ENCODE assay signal across 9 mouse cellular contexts in genomic region chr11:98386596-98386995, GRCm38 (mm10). TPM values are rescaled to one million over a fixed set of nuclear protein-coding genes. Genes with fewer than 3 reads are reported as not detected.
A peak's percentile ranks its signal among the peaks of the same experiment; 100 is the strongest.
DNase-seq lines count a peak whose midpoint lies in the region; ATAC-seq lines count a peak whose summit lies in the region.
"Had no signal": no experiment of that assay in that cellular context is flagged by ENCODE, and none has a peak within 500 bp of the region (broad histone marks: within the 10 kb centered on the region; RNA-seq: fewer than 3 reads in every experiment).

No protein-coding gene starts in this region.

- peaks cover 26% of the 10 kb centered on the region for H3K27me3 ChIP-seq in forebrain, embryonic 11.5 days (ENCODE audit: control insufficient read depth, insufficient read depth, low read length)
- peaks cover 9% of the 10 kb centered on the region for H3K27me3 ChIP-seq in forebrain, embryonic 16.5 days (replicated peaks; ENCODE audit: control insufficient read depth, insufficient read depth, low read length)
- peaks cover 23% of the 10 kb centered on the region for H3K27me3 ChIP-seq in midbrain, embryonic 11.5 days (ENCODE audit: control insufficient read depth, insufficient read depth, low read length)
- H3K27me3 ChIP-seq in midbrain, embryonic 10.5 days (ENCODE audit: low read depth, poor library complexity, severe bottlenecking): peaks cover 85% of the 10 kb centered on the region
- peaks cover 17% of the 10 kb centered on the region for H3K27me3 ChIP-seq in hindbrain, embryonic 16.5 days (replicated peaks; ENCODE audit: control insufficient read depth, insufficient read depth, low read length)
- H3K27me3 ChIP-seq in stomach, embryonic 16.5 days (ENCODE audit: control insufficient read depth, insufficient read depth, low read length): peaks cover 27% of the 10 kb centered on the region

- DNase-seq in forebrain, embryonic 11.5 days (ENCODE audit: low spot score): no peak
- peak; percentile 81 for DNase-seq in midbrain, embryonic 11.5 days (ENCODE audit: low spot score, missing footprints)
- DNase-seq in midbrain, embryonic 10.5 days (ENCODE audit: low spot score): no peak
- no peak for DNase-seq in spleen, postnatal 14 days (ENCODE audit: low spot score in 2 of 2)
- no peak for DNase-seq in MN1 (ENCODE audit: low spot score)
- DNase-seq: right cerebral cortex, adult 18-20 months had no signal

- no peak for ATAC-seq in forebrain, embryonic 11.5 days (replicated peaks; ENCODE audit: low FRiP score)
- ATAC-seq in forebrain, embryonic 16.5 days: no peak
- no peak for ATAC-seq in midbrain, embryonic 11.5 days (ENCODE audit: low FRiP score)
- ATAC-seq in hindbrain, embryonic 16.5 days: no peak
- no peak for ATAC-seq in stomach, embryonic 16.5 days (ENCODE audit: insufficient read depth, low FRiP score)

- H3K36me3 ChIP-seq in forebrain, embryonic 11.5 days (ENCODE audit: control insufficient read depth, insufficient read depth, low read length): no peaks in the 10 kb centered on the region
- H3K36me3 ChIP-seq in forebrain, embryonic 16.5 days (ENCODE audit: control insufficient read depth, insufficient read depth): no peaks in the 10 kb centered on the region
- no peaks in the 10 kb centered on the region for H3K36me3 ChIP-seq in midbrain, embryonic 11.5 days (ENCODE audit: control insufficient read depth, insufficient read depth, low read length)
- peaks cover 5% of the 10 kb centered on the region for H3K36me3 ChIP-seq in midbrain, embryonic 10.5 days
- no peaks in the 10 kb centered on the region for H3K36me3 ChIP-seq in hindbrain, embryonic 16.5 days (ENCODE audit: control insufficient read depth, insufficient read depth, low read length)
- no peaks in the 10 kb centered on the region for H3K36me3 ChIP-seq in stomach, embryonic 16.5 days (ENCODE audit: control insufficient read depth, insufficient read depth, low read length)

- H3K9ac ChIP-seq in forebrain, embryonic 11.5 days (ENCODE audit: low read length): no peak overlapping the region
- H3K9ac ChIP-seq in forebrain, embryonic 16.5 days (replicated peaks; ENCODE audit: low read depth, low read length): no peak overlapping the region
- no peak overlapping the region for H3K9ac ChIP-seq in midbrain, embryonic 11.5 days (ENCODE audit: low read length)
- peak overlapping the region; percentile 32; the same call in 1 of the 2 replicates for H3K9ac ChIP-seq in hindbrain, embryonic 16.5 days (ENCODE audit: low read depth, low read length)
- H3K9ac ChIP-seq in stomach, embryonic 16.5 days (ENCODE audit: low read length): no peak overlapping the region

- no peak overlapping the region for H3K27ac ChIP-seq in forebrain, embryonic 11.5 days (ENCODE audit: low read depth, low read length)
- no peak overlapping the region for H3K27ac ChIP-seq in forebrain, embryonic 16.5 days (ENCODE audit: low read length)
- H3K27ac ChIP-seq in midbrain, embryonic 11.5 days (ENCODE audit: low read depth, low read length): no peak overlapping the region
- no peak overlapping the region for H3K27ac ChIP-seq in midbrain, embryonic 10.5 days (replicated peaks)
- no peak overlapping the region for H3K27ac ChIP-seq in hindbrain, embryonic 16.5 days (ENCODE audit: low read depth, low read length)
- no peak overlapping the region for H3K27ac ChIP-seq in stomach, embryonic 16.5 days (ENCODE audit: low read length)

- H3K4me2 ChIP-seq in forebrain, embryonic 11.5 days (ENCODE audit: low read depth, low read length, severe bottlenecking): 0 out of 2 replicates have a peak overlapping the region, but pooled peaks have one; percentile 5
- H3K4me2 ChIP-seq in forebrain, embryonic 16.5 days (ENCODE audit: low read length): no peak overlapping the region
- H3K4me2 ChIP-seq in midbrain, embryonic 11.5 days: no peak overlapping the region
- H3K4me2 ChIP-seq in hindbrain, embryonic 16.5 days (ENCODE audit: low read length): peak overlapping the region; percentile 16
- H3K4me2 ChIP-seq in stomach, embryonic 16.5 days (ENCODE audit: low read depth, low read length): peak overlapping the region; percentile 24; the same call in 1 of the 2 replicates

- no peak overlapping the region for H3K4me3 ChIP-seq in forebrain, embryonic 11.5 days (ENCODE audit: low read depth, low read length)
- H3K4me3 ChIP-seq in forebrain, embryonic 16.5 days (replicated peaks; ENCODE audit: low read length): no peak overlapping the region
- H3K4me3 ChIP-seq in midbrain, embryonic 11.5 days (ENCODE audit: low read depth, low read length): no peak overlapping the region
- no peak overlapping the region for H3K4me3 ChIP-seq in midbrain, embryonic 10.5 days
- H3K4me3 ChIP-seq in hindbrain, embryonic 16.5 days (ENCODE audit: low read length): no peak overlapping the region
- H3K4me3 ChIP-seq in stomach, embryonic 16.5 days (replicated peaks; ENCODE audit: low read length): no peak overlapping the region

- H3K9me3 ChIP-seq in forebrain, embryonic 11.5 days (ENCODE audit: control insufficient read depth, low read length): no peaks in the 10 kb centered on the region
- no peaks in the 10 kb centered on the region for H3K9me3 ChIP-seq in forebrain, embryonic 16.5 days (ENCODE audit: control insufficient read depth, low read length)
- H3K9me3 ChIP-seq in midbrain, embryonic 11.5 days (ENCODE audit: control insufficient read depth, low read length): no peaks in the 10 kb centered on the region
- H3K9me3 ChIP-seq in midbrain, embryonic 10.5 days (replicated peaks): no peaks in the 10 kb centered on the region
- no peaks in the 10 kb centered on the region for H3K9me3 ChIP-seq in hindbrain, embryonic 16.5 days (ENCODE audit: control insufficient read depth, low read length)
- no peaks in the 10 kb centered on the region for H3K9me3 ChIP-seq in stomach, embryonic 16.5 days (replicated peaks; ENCODE audit: control insufficient read depth, low read length)

- WGBS in forebrain, embryonic 11.5 days: 20% methylated on average over 24 of the region's 24 CpGs
- WGBS in forebrain, embryonic 16.5 days: 18% methylated on average over 24 of the region's 24 CpGs
- WGBS in midbrain, embryonic 11.5 days: 17% methylated on average over 24 of the region's 24 CpGs
- 16% methylated on average over 24 of the region's 24 CpGs for WGBS in midbrain, embryonic 10.5 days
- WGBS in hindbrain, embryonic 16.5 days: 19% methylated on average over 24 of the region's 24 CpGs
- WGBS in stomach, embryonic 16.5 days: 13% methylated on average over 24 of the region's 24 CpGs

- H3K4me1 ChIP-seq in forebrain, embryonic 11.5 days (replicated peaks; ENCODE audit: control insufficient read depth, insufficient read depth, low read length): 0 out of 2 replicates have a peak, but pooled peaks cover 2% of the 10 kb centered on the region
- no peaks in the 10 kb centered on the region for H3K4me1 ChIP-seq in forebrain, embryonic 16.5 days (replicated peaks; ENCODE audit: control insufficient read depth, insufficient read depth, low read length)
- no peaks in the 10 kb centered on the region for H3K4me1 ChIP-seq in midbrain, embryonic 11.5 days (ENCODE audit: control insufficient read depth, insufficient read depth, low read length)
- H3K4me1 ChIP-seq in midbrain, embryonic 10.5 days: peaks cover 27% of the 10 kb centered on the region
- no peaks in the 10 kb centered on the region for H3K4me1 ChIP-seq in hindbrain, embryonic 16.5 days (ENCODE audit: control insufficient read depth, insufficient read depth, low read depth, low read length)
- peaks cover 2% of the 10 kb centered on the region; the same call in 1 of the 2 replicates for H3K4me1 ChIP-seq in stomach, embryonic 16.5 days (ENCODE audit: control insufficient read depth, insufficient read depth, low read length)

RNA-seq across cellular contexts. Expression of gene Pnmt, which starts 0.3 kb away (rescaled TPM):
- not detected in 2 replicates for polyA plus RNA-seq in forebrain, embryonic 11.5 days (2014; fragmentation: Nextera tagmentation; extraction: Ambion mirVana)
- 0.21 and 0.86 TPM in 2 replicates for polyA plus RNA-seq in forebrain, embryonic 16.5 days (2015; fragmentation: Nextera tagmentation; extraction: Ambion mirVana)
- not detected in 2 replicates for polyA plus RNA-seq in midbrain, embryonic 11.5 days (2014; fragmentation: Nextera tagmentation; extraction: Ambion mirVana)
- polyA plus RNA-seq in midbrain, embryonic 10.5 days (2016; fragmentation: Nextera tagmentation; extraction: Ambion mirVana): not detected in 2 replicates
- 4.5 and 4.9 TPM in 2 replicates for polyA plus RNA-seq in hindbrain, embryonic 16.5 days (2015; fragmentation: Nextera tagmentation; extraction: Ambion mirVana)
- polyA plus RNA-seq in stomach, embryonic 16.5 days (2015; fragmentation: Nextera tagmentation; extraction: Ambion mirVana): 0.15 TPM in 1 of 2 replicates, not detected in the other

RNA-seq across cellular contexts. Expression of gene Tcap, which starts 3.0 kb away (rescaled TPM):
- polyA plus RNA-seq in forebrain, embryonic 11.5 days (2014; fragmentation: Nextera tagmentation; extraction: Ambion mirVana): not detected in 2 replicates
- 0.23 and 0.26 TPM in 2 replicates for polyA plus RNA-seq in forebrain, embryonic 16.5 days (2015; fragmentation: Nextera tagmentation; extraction: Ambion mirVana)
- not detected in 2 replicates for polyA plus RNA-seq in midbrain, embryonic 11.5 days (2014; fragmentation: Nextera tagmentation; extraction: Ambion mirVana)
- polyA plus RNA-seq in midbrain, embryonic 10.5 days (2016; fragmentation: Nextera tagmentation; extraction: Ambion mirVana): 0.19 TPM in 1 of 2 replicates, not detected in the other
- 0.16 and 1.7 TPM in 2 replicates for polyA plus RNA-seq in hindbrain, embryonic 16.5 days (2015; fragmentation: Nextera tagmentation; extraction: Ambion mirVana)
- polyA plus RNA-seq in stomach, embryonic 16.5 days (2015; fragmentation: Nextera tagmentation; extraction: Ambion mirVana): 0.57 and 9.3 TPM in 2 replicates

RNA-seq across cellular contexts. Expression of gene Pgap3, which starts 13.7 kb away (rescaled TPM):
- 9.0 and 9.2 TPM in 2 replicates for polyA plus RNA-seq in forebrain, embryonic 11.5 days (2014; fragmentation: Nextera tagmentation; extraction: Ambion mirVana)
- polyA plus RNA-seq in forebrain, embryonic 16.5 days (2015; fragmentation: Nextera tagmentation; extraction: Ambion mirVana): 7.4 and 9.4 TPM in 2 replicates
- polyA plus RNA-seq in midbrain, embryonic 11.5 days (2014; fragmentation: Nextera tagmentation; extraction: Ambion mirVana): 5.6 and 5.7 TPM in 2 replicates
- 8.8 and 10.1 TPM in 2 replicates for polyA plus RNA-seq in midbrain, embryonic 10.5 days (2016; fragmentation: Nextera tagmentation; extraction: Ambion mirVana)
- 8.2 and 9.3 TPM in 2 replicates for polyA plus RNA-seq in hindbrain, embryonic 16.5 days (2015; fragmentation: Nextera tagmentation; extraction: Ambion mirVana)
- 16.4 and 17.0 TPM in 2 replicates for polyA plus RNA-seq in stomach, embryonic 16.5 days (2015; fragmentation: Nextera tagmentation; extraction: Ambion mirVana)

RNA-seq across cellular contexts. Expression of gene Erbb2, which starts 25.7 kb away (rescaled TPM):
- 19.7 and 23.2 TPM in 2 replicates for polyA plus RNA-seq in forebrain, embryonic 11.5 days (2014; fragmentation: Nextera tagmentation; extraction: Ambion mirVana)
- polyA plus RNA-seq in forebrain, embryonic 16.5 days (2015; fragmentation: Nextera tagmentation; extraction: Ambion mirVana): 4.9 and 6.2 TPM in 2 replicates
- 14.8 TPM in 2 replicates for polyA plus RNA-seq in midbrain, embryonic 11.5 days (2014; fragmentation: Nextera tagmentation; extraction: Ambion mirVana)
- polyA plus RNA-seq in midbrain, embryonic 10.5 days (2016; fragmentation: Nextera tagmentation; extraction: Ambion mirVana): 21.8 and 22.4 TPM in 2 replicates
- polyA plus RNA-seq in hindbrain, embryonic 16.5 days (2015; fragmentation: Nextera tagmentation; extraction: Ambion mirVana): 6.6 and 10.0 TPM in 2 replicates
- 52.1 and 62.2 TPM in 2 replicates for polyA plus RNA-seq in stomach, embryonic 16.5 days (2015; fragmentation: Nextera tagmentation; extraction: Ambion mirVana)

RNA-seq across cellular contexts. Expression of gene Stard3, which starts 28.4 kb away (rescaled TPM):
- 38.1 and 39.9 TPM in 2 replicates for polyA plus RNA-seq in forebrain, embryonic 11.5 days (2014; fragmentation: Nextera tagmentation; extraction: Ambion mirVana)
- polyA plus RNA-seq in forebrain, embryonic 16.5 days (2015; fragmentation: Nextera tagmentation; extraction: Ambion mirVana): 52.8 and 56.3 TPM in 2 replicates
- 39.7 and 41.5 TPM in 2 replicates for polyA plus RNA-seq in midbrain, embryonic 11.5 days (2014; fragmentation: Nextera tagmentation; extraction: Ambion mirVana)
- 54.5 and 55.6 TPM in 2 replicates for polyA plus RNA-seq in midbrain, embryonic 10.5 days (2016; fragmentation: Nextera tagmentation; extraction: Ambion mirVana)
- polyA plus RNA-seq in hindbrain, embryonic 16.5 days (2015; fragmentation: Nextera tagmentation; extraction: Ambion mirVana): 39.0 and 39.9 TPM in 2 replicates
- polyA plus RNA-seq in stomach, embryonic 16.5 days (2015; fragmentation: Nextera tagmentation; extraction: Ambion mirVana): 43.9 and 51.8 TPM in 2 replicates

Comparison
In these comparisons a context has a peak if more than half of its experiments do, and no peak if none do; other contexts are left out.
1. H3K4me2 ChIP-seq: peak in forebrain, embryonic 11.5 days (single experiment), hindbrain, embryonic 16.5 days (single experiment) and stomach, embryonic 16.5 days (single experiment); none in forebrain, embryonic 16.5 days (single experiment) and midbrain, embryonic 11.5 days (single experiment).